Mouse (Mus musculus) adrenal gland, adult 18-20 months (tissue): ENCODE results near the gene Dnm3. TPM values are rescaled to one million over a fixed set of nuclear protein-coding genes. Genes with fewer than 3 reads are reported as not detected.

ENCODE experiments used
- DNase-seq, 2 experiments: peaks; one replicate each; pipeline ENCODE4 v3.0.0; 2021 to 2022; ENCODE audit warnings: low spot score in 2 of 2
- total RNA-seq, 2 experiments: library from RNA; stranded (reverse); gene quantifications; 1 replicate in 1 of 2; 2 replicates in 1 of 2; pipeline ENCODE4 v1.2.3; 2021

The Dnm3 gene
- total RNA-seq, 2 experiments from 2014 or later: 8.6 to 15.4 TPM

DNA sequence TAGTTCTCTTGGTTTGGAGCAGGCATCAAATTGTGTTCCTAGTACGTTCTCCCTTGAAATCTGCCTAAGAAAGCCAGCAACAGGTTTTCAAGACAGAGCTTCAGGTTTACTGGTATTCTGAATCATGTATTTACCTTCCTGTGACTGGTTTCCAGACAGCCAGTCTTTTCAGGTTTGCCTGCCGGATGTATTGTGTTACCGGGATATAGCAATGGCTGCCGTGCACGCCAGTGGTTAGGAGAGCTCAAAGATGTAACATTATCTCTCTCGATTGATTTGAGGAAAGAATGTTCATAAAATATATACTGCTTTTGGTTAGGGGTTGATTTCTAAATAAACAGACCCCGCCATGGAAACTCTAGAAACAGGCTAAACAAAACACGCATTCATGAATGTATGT, 264.8 kb downstream of the Dnm3 start:
- no peak for DNase-seq

DNA sequence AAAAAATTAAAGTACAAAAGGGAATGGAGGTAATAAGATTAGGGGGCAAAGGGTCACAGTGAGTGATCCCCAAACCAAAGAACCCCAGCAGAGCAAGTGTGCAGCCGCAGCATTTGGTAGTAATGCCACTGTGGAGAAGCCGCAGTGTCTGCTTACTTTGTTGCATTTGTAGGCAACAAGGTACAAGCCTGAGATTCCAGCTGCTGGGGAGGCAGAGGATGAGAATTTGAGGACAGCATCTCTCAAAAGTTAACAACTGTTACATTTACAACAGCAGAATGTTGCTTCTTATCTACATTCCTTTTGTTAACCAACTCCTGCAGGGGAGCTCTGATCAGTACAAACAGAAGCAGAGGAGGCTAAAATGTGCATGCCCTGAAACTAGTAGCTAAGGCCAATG, 267.3 kb downstream of the Dnm3 start:
- DNase-seq: no peak

DNA sequence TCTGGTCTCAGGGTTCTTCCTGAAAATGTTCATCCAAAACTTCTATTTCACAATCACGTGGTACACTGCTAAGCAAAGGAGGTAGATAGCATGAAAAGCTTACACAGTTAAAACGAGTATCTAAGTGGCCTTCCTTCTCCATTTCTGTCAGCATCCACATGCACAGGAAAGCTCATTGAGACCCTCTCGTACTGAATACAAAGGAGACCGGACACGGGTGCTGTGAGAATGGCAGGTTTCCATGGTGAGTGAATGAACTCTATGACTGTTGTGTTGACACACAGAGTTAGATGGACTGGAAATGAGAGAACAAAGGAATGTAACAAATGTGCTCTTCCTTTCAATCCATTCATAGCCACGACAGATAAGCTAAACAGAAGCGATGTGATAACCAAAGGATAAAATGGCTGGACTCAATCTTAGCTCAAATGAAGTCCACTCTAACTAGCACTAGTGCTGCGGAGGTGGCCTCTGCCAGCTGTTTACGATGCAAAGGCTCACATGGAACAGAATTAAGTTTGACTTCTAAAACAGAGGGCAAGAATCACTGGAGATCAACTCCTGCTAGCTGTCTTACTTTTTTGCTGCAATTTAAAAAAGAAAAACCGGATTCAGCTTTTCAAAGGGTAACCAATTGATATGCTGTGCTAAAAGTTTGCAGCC, 268.2 kb downstream of the Dnm3 start:
- no peak for DNase-seq

DNA sequence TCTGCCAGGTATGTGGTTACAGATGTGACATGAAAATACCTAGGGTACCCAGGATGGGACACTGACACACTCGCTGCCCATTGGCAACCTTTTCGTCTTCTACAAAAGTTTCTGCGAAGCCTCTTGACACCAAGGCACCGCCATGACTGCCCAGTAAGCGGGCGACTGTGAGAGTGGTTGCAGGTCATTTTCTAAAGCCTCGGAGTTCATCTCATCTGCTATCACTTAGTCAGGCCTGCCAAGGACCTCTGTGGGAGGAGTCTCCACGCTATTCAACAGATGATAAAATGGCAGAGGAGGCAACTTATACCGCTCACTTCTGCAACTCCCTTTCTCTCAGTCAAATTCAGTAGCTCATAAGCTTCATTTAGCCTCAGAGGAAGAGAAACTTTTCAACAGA, 268.8 kb downstream of the Dnm3 start:
- DNase-seq: no peak

DNA sequence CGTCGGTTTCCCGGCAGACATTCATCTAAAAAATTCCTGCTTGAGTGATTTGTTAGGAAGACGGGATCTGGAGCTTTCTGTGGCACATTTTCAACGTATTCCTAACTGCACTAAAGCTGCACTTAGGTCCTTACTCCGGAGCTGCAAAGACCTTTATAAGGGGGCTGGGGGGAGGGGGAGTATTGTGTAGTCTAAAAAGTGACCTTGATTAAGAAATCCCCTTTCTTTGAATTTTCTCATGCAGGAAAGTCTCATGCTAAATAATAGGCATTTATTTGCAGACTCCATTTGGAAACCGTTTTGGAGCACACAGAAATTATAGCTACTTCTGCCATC, 270.2 kb downstream of the Dnm3 start:
- DNase-seq: no peak

DNA sequence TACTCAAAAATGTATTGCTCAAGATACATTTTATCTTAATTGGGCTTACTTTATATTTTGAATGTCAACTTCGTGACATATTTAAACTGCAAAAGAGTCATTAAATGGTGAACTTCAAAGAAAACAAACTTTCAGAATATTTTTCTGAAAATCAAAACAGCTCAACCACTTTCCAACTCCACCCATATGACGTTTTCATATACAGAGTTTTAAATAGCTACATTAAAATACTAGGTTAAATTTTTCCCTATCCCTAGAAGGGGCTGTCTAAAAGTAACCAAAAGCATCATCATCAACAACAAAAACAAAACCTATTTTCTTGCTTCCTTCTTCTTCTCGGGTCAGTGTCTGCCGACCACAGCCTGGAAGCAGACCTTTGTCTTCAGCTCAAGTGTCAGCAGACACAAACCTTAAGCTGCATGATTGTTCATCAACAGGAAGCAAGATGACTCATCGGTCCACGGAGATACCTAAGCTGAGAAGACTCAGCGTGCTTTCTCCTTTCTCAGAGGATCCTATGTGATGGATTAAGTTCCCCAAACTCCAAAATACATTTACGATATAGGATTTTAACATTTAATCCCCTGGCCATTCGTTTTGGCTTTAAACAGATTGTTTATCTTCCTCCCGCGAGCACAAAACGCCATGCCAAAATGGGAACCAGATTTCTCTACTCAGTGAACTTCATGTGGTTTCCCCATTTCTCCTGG, 270.7 kb downstream of the Dnm3 start:
- no peak for DNase-seq

DNA sequence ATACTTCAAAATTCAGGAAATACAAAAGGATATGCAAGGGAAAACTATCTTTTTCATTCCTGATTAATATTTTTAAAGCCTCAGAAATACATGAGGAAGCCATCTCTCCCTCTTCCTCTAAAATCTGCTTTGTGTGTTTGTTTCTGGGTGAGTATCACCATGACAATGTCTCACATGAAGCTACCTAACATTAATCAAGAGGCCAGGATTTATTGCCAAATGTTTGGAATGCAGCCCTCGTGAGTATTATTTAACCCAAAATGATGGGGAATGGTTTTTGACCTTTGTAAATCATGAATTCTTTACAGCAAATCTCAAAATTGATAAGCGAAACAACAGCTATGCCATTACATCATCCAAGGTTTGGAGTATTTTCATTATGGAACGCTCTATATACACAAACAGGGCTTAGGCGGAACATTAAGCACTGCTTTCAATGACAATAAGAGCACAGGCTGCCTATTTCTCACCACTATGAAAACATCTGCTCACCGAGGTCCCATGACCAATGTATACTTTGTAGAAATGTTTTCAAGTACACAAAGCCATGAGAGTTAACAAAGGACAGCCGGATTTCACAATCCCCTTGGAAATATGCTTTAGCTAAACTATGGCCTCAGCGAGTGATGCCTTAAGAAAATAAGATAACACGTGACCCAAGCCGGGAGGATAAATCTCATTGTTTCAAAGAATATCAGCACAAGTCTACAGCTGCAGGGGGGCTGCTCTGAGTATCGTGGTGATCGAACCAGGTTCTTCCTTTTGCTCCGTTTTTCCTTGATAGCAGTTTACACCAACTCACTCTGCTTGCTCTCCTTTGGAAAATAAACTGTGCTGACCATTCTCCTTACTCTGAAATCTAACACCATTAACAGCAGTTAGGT, 275.1 kb downstream of the Dnm3 start:
- no peak for DNase-seq

DNA sequence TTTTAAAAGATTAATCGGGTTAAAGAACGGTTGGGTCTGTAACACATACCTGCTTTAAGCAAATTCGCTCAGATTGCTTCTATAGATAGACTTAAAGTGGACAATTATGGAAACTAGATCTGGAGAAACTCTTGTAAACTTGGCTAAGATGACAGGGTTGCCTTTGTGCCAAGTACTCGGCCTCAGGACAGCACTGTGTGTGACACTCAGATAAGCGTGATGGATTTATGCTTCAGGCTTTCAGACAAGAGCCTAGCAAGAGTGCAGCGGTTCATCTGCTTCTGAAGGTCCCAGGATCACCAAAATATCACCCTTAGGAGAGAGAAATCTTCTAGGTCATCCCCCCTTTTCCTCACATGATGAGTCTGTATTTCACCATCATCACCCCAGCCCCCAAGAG, 277.4 kb downstream of the Dnm3 start:
- DNase-seq: no peak

DNA sequence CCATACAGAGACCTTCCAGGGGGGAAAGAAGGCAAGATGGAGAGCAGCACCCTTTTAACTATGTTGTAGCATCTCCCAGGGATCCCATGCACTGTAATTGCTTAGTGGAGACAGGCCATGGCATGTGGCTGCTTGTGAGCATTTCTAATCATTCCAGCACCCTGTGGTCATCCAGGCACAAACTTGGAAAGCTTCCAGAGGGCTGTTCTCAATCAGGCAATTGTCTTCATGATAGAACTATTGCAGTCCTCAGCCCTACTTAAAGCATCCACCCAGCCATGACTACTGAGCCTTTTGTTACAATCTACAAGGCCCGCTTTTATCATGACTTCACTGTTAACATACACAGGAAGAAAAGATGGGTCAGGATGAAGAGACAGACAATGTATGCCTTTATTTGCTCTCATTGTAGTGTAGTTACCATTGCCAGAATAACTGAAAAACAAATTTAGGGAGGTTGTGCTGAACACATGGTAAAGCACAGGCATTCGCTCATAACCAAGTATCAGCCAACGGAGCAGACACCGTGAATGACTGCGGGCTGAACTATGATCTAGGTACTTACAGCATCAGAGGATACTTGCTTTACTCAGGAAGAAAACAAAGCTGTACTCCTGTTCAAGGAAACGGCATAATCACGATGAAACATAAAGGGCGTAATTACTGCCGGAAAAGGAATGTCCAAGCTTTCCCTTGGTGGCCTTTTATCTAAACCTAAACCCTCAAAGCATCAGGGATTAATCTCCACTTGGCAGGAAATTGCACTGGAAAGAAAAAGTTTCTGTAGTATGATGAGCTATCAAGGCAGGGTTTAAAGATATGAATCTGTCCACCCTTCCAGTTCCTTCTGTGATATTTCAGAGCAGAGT, 280.8 kb downstream of the Dnm3 start:
- DNase-seq: no peak

DNA sequence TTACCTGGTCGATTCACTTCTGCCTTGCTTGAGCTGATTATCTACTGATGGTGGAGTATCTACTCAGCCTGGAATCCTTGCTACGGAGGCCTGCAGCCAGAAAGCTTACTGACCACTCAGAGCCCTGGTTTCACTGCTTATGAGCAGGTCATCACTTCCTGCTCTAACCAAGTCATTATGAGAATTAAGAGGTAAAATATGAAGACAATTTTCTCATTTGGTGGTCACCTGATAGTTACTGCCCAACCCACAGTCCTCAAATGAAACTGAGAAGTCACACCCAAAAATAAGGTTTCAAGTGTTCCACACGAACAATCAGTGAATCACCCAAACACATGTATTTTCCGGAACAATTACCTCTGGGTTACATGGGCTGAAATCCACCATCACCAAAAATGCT, 289.1 kb downstream of the Dnm3 start:
- DNase-seq: no peak

DNA sequence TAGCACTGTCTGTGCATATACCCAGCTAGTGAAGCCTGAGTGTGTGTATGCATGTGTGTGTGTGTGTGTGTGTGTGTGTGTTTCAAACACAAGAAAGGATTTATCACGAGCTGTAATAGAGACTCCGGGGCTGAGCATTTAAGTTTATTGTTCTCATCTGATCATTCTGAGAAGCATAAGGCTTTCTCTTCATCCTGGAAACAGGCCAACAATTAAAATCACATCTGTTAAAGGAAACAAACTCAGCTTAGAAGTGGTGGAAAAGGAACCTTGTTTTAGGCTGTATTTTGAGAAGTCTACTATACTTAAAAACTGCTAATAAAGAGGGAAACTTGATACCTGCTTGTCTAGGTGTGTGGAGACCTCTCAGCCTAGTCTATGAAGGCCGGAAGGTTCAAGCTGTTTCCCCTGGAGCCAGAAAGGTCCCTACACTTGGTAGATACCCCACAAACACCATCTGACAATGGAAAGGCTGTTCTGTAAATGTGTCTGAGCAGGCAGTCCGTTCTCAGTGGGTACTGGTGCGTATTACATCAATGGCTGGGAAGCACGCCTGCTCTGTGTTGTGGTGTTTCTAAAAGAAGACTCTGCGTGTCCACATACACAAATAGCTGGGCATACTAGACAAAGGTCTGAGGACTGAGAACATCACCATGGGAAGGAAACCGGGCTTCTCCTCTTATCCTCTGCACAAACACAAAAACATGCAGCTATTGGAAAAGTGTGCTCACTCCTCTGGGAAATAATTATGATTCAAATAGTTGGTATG, 290.3 kb downstream of the Dnm3 start:
- no peak for DNase-seq

DNA sequence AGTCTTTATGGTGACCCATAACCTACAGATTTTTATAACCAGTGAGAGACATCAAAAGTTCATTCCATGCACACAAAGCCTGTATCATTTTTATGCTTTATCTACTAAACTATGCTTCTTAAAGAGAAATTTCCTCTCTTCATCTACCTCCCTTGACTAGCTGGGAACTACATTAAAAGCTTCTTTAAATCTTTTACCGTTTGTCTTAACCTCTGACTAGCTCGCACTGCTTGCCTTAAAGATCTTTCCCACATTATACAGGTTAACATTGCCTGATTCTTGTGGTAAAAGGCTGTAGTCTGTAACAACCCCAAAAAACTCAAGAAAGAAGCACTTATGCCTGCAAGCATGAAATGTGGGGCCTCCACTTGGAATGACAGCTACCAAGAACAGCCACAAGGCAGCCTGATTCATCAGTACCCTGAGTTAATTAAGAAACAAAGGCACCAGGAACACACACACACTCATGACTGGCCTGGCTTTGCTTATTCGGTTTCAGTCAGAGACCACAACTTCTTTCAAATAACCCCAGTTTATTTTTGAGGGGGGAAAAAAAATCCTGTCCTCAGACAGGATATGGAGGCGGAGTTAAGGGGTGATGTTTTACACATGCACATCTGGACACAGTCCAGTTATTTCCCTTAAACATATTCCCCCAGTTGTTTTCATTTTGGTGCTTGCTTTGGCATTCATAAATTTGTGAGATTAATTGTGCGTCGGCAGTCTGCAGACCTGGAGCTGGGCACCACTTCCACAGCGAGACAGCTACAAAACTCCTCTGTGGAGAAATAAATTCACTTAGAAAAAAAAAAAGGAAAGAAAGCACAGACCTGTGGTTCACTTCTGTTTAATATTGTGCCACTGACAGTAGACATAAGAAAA, 291.1 kb downstream of the Dnm3 start:
- no peak for DNase-seq

DNA sequence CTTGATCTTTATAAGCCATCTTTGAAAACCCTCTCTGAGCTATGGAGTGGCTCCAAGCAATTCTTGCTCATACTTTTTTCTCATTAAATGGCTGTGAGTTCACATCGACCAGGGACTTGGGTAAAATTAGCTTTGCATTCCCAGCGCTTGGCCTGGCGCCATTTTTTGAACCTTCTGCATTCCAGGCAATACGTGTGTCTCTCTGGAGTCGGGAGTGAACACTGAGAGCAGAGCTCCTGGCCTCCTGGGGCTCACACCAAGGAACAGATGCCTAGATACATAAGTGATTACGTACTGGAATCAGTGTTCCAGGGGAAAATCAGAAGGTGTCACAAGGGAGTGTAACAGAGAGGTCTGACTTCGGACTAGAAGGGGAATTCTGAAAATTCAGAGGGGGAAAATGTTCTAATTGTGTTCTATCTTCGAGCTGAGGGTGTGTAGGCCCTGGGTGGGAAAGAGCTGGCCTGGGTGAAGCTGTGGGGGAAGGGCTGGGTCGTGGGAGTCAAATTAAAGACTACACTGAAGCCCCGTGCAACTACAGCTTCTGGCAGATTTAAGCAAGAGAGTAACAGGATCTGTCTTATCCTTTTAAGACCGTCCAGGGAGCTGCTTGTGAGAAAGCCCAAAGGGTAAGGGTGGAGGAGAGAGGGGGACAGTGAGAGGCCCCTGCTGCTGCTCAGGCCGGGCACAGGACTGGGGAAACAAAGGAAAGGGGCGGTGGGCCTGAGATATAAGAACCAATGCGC, 293.7 kb downstream of the Dnm3 start:
- DNase-seq: no peak

DNA sequence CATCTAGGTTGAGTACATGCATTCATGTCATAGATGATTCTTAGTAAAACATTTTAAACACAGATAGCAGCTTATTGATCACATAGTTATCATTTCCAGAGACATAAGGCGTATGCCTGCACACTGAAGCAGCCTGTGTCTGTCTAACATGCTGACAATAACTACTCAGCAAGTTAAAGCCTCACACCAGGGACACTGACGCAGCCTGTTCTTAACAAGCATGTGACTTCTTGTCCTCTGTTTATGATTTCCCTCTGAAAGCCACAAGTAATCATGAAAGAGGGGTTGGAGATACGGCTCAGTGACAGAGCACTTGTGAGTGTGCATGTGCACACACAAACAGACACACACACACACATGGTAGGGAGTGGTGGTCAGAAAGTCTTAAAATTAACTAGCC, 294.4 kb downstream of the Dnm3 start:
- no peak for DNase-seq

DNA sequence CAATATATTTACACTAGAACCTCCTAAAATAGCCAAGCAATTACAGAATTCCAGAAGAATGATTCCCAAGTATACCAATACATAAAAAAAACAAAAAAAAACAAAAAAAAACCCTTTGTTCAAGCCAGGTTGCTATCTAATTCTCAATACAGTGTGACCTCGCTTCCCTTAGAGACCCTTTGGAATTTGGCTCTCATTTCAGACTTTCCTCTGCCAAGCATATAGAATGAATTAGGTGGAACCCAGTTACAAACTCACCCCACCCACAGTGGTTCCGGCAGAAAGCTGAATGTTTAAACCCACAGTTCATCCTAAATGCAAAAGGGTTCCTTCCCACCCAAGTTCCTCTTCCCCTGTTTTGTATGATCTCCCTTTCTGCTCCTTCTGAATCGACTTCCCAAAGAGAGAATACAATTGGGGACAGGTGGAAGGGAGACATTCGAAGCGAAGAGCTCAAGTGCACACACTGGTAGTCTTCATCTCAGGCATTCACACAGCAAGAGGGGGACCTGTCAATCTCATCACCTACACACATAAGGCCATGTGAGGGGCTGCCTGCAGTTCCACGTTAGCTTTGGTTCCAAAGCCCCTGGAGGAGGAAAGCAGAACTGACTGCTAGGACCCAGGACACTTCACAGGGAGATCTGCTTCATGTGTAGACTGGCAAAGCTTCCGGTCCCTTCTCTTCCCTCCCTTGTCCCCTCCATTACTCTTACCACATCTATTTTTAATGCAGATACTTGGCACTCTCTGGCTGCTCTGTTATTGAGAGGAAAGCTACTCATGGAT, 296.5 kb downstream of the Dnm3 start:
- DNase-seq: no peak

DNA sequence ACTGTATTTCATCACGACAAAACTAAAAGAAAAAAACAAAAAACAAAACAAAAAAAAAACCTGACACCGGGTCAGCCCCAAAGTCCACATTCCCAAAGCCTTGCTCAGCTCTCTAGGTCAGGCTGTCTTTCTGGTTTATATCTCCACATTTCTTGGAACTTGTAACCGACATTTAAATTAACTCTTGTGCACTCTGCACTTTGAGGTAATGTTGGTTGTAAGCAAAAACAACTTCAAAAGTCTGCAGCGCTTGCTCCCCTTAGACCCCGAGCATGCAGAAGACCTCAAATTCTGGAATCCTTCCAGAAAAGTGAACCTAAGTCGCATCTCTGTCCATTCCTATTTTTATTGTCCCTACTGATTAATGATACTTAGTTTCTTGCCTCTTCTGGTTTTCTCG, 297.4 kb downstream of the Dnm3 start:
- no peak for DNase-seq

DNA sequence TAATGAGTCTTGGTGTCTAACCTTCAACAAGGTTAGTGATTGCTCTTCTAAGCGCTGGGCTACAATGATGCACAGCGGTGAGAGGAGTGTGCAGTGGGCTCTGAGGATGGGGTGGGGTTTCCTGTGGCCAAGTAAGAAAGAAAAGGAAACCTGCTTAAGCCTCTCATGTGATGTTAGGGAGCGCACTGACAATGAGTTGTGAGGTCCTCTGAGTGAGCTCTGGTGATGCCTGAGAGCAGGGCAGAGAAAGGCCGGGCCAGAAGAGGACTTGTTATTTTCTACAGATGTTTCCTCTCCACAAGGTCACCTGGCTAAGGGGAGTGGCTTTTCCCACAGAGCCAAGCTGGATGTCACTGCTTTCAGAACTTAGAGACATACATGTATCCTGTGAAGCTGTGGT, 298.4 kb downstream of the Dnm3 start:
- DNase-seq: no peak

DNA sequence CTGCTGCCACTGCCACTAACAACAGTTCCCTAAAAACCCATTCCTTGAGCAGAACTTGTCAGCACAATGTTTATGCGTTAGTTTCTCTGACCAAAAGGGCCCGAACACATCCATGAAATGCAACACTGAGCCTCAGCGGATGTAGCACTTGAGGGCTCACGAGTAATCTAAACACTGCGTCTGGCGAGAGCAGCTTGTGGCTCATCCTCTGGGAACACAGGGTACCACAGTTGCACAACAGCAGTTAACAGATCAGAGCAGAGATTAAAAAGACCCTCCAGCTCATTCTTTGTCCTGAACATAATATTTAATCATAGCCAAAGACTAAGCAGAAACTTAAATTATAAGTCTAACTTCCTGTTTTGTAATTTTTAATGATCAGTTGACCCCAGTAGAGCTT, 305.0 kb downstream of the Dnm3 start:
- DNase-seq: no peak
